Mouse (Mus musculus): Measurements from ENCODE around the gene Smim13. TPM values are rescaled to one million over a fixed set of nuclear protein-coding genes. Genes with fewer than 3 reads are reported as not detected.
A peak's percentile ranks its signal among the peaks of the same experiment; 100 is the strongest.

Smim13 gene
- polyA plus RNA-seq, 1 experiment from 2014 or later = 9.4 TPM

- Histone ChIP-seq H3K27ac (replicated peaks; ENCODE audit: low read depth, low read length) (no peak overlapping the region), H3K4me3 (ENCODE audit: low read depth, low read length) (no peak overlapping the region), H3K9ac (ENCODE audit: low read length) (no peak overlapping the region), H3K9me3 (ENCODE audit: control insufficient read depth, low read length) (no peaks in the 10 kb centered on the region), H3K4me2 (ENCODE audit: low read depth, severe bottlenecking) (no peak overlapping the region), H3K36me3 (ENCODE audit: control insufficient read depth, insufficient read depth, low read length) (no peaks in the 10 kb centered on the region), H3K4me1 (ENCODE audit: control insufficient read depth, insufficient read depth, low read length) (no peaks in the 10 kb centered on the region), H3K27me3 (ENCODE audit: control insufficient read depth, insufficient read depth, low read length) (no peaks in the 10 kb centered on the region)
- ATAC-seq (ENCODE audit: insufficient number of reproducible peaks, low FRiP score, low TSS enrichment, low read depth) = no peak
- DNase-seq (ENCODE audit: low spot score) = no peak
- WGBS = 91% methylated on average over 6 of the region's 6 CpGs
Observed at GRCm38 (mm10) chr13:41215669-41216068, 34.0 kb upstream of the Smim13 start.

GRCm38 (mm10) chr13:41216236-41216635 is 33.4 kb upstream of the Smim13 start:
- Histone ChIP-seq H3K4me3 (ENCODE audit: low read depth, low read length) (no peak overlapping the region), H3K36me3 (ENCODE audit: control insufficient read depth, insufficient read depth, low read length) (no peaks in the 10 kb centered on the region), H3K4me2 (ENCODE audit: low read depth, severe bottlenecking) (no peak overlapping the region), H3K9me3 (ENCODE audit: control insufficient read depth, low read length) (no peaks in the 10 kb centered on the region), H3K27ac (replicated peaks; ENCODE audit: low read depth, low read length) (no peak overlapping the region), H3K9ac (ENCODE audit: low read length) (no peak overlapping the region), H3K27me3 (ENCODE audit: control insufficient read depth, insufficient read depth, low read length) (no peaks in the 10 kb centered on the region), H3K4me1 (ENCODE audit: control insufficient read depth, insufficient read depth, low read length) (no peaks in the 10 kb centered on the region)
- DNase-seq (ENCODE audit: low spot score) (no peak), ATAC-seq (ENCODE audit: insufficient number of reproducible peaks, low FRiP score, low TSS enrichment, low read depth) (no peak)
- 85% methylated on average over 3 of the region's 3 CpGs for WGBS

- no peaks in the 10 kb centered on the region for H3K36me3 ChIP-seq (ENCODE audit: control insufficient read depth, insufficient read depth, low read length)
- no peaks in the 10 kb centered on the region for H3K27me3 ChIP-seq (ENCODE audit: control insufficient read depth, insufficient read depth, low read length)
- no peak overlapping the region for H3K9ac ChIP-seq (ENCODE audit: low read length)
- H3K4me1 ChIP-seq (ENCODE audit: control insufficient read depth, insufficient read depth, low read length) = no peaks in the 10 kb centered on the region
- DNase-seq (ENCODE audit: low spot score) (no peak), ATAC-seq (ENCODE audit: insufficient number of reproducible peaks, low FRiP score, low TSS enrichment, low read depth) (no peak)
- no peaks in the 10 kb centered on the region for H3K9me3 ChIP-seq (ENCODE audit: control insufficient read depth, low read length)
- H3K4me3 ChIP-seq (ENCODE audit: low read depth, low read length) = no peak overlapping the region
- WGBS = 57% methylated on average over 1 of the region's 1 CpGs
- H3K4me2 ChIP-seq (ENCODE audit: low read depth, severe bottlenecking) = no peak overlapping the region
- no peak overlapping the region for H3K27ac ChIP-seq (replicated peaks; ENCODE audit: low read depth, low read length)
Observed at GRCm38 (mm10) chr13:41219056-41219455, 30.6 kb upstream of the Smim13 start.

- no peaks in the 10 kb centered on the region for H3K4me1 ChIP-seq (ENCODE audit: control insufficient read depth, insufficient read depth, low read length)
- no peaks in the 10 kb centered on the region for H3K36me3 ChIP-seq (ENCODE audit: control insufficient read depth, insufficient read depth, low read length)
- peak overlapping the region; percentile 41 for H3K4me2 ChIP-seq (ENCODE audit: low read depth, severe bottlenecking)
- peak; percentile 5 for ATAC-seq (ENCODE audit: insufficient number of reproducible peaks, low FRiP score, low TSS enrichment, low read depth)
- no peaks in the 10 kb centered on the region for H3K9me3 ChIP-seq (ENCODE audit: control insufficient read depth, low read length)
- H3K4me3 ChIP-seq (ENCODE audit: low read depth, low read length) = peak overlapping the region; percentile 48
- no peaks in the 10 kb centered on the region for H3K27me3 ChIP-seq (ENCODE audit: control insufficient read depth, insufficient read depth, low read length)
- H3K9ac ChIP-seq (ENCODE audit: low read length) = peak overlapping the region; percentile 61
- DNase-seq (ENCODE audit: low spot score) = no peak
- 4% methylated on average over 32 of the region's 39 CpGs for WGBS
- H3K27ac ChIP-seq (replicated peaks; ENCODE audit: low read depth, low read length) = no peak overlapping the region
Observed at GRCm38 (mm10) chr13:41219687-41220303, 29.8 kb upstream of the Smim13 start.

- H3K9ac ChIP-seq (ENCODE audit: low read length) = peak within 1 kb of the TSS; percentile 61
- ATAC-seq (ENCODE audit: insufficient number of reproducible peaks, low FRiP score, low TSS enrichment, low read depth) = peak; percentile 95
Observed at GRCm38 (mm10) chr13:41220304-41220834, 29.3 kb upstream of the Smim13 start, which contains the start of gene Elovl2. TSS of gene Elovl2 (minus strand) at chr13:41220405.

GRCm38 (mm10) chr13:41226513-41226912 is 23.1 kb upstream of the Smim13 start:
- Histone ChIP-seq H3K36me3 (ENCODE audit: control insufficient read depth, insufficient read depth, low read length) (no peaks in the 10 kb centered on the region), H3K27ac (replicated peaks; ENCODE audit: low read depth, low read length) (no peak overlapping the region), H3K4me3 (ENCODE audit: low read depth, low read length) (no peak overlapping the region), H3K4me1 (ENCODE audit: control insufficient read depth, insufficient read depth, low read length) (no peaks in the 10 kb centered on the region), H3K9me3 (ENCODE audit: control insufficient read depth, low read length) (no peaks in the 10 kb centered on the region), H3K27me3 (ENCODE audit: control insufficient read depth, insufficient read depth, low read length) (no peaks in the 10 kb centered on the region), H3K4me2 (ENCODE audit: low read depth, severe bottlenecking) (no peak overlapping the region), H3K9ac (ENCODE audit: low read length) (no peak overlapping the region)
- ATAC-seq (ENCODE audit: insufficient number of reproducible peaks, low FRiP score, low TSS enrichment, low read depth) (no peak), DNase-seq (ENCODE audit: low spot score) (no peak)
- WGBS = 93% methylated on average over 5 of the region's 5 CpGs

More at GRCm38 (mm10) chr13:41220304-41220834, 29.3 kb upstream of the Smim13 start, which contains the start of gene Elovl2:
- Histone ChIP-seq H3K27ac (replicated peaks; ENCODE audit: low read depth, low read length) (0 out of 2 replicates have a peak within 1 kb of the TSS, but pooled peaks have one; percentile 12), H3K4me3 (ENCODE audit: low read depth, low read length) (peak within 1 kb of the TSS; percentile 48), H3K9me3 (ENCODE audit: control insufficient read depth, low read length) (no peaks in the 10 kb centered on the region), H3K4me1 (ENCODE audit: control insufficient read depth, insufficient read depth, low read length) (no peaks in the 10 kb centered on the region), H3K27me3 (ENCODE audit: control insufficient read depth, insufficient read depth, low read length) (no peaks in the 10 kb centered on the region), H3K4me2 (ENCODE audit: low read depth, severe bottlenecking) (peak within 1 kb of the TSS; percentile 41), H3K36me3 (ENCODE audit: control insufficient read depth, insufficient read depth, low read length) (no peaks in the 10 kb centered on the region)
- 3% methylated on average over 35 of the region's 77 CpGs for WGBS
- peak; percentile 89 for DNase-seq (ENCODE audit: low spot score)

- WGBS = 84% methylated on average over 5 of the region's 5 CpGs
- Histone ChIP-seq H3K36me3 (ENCODE audit: control insufficient read depth, insufficient read depth, low read length) (no peaks in the 10 kb centered on the region), H3K4me1 (ENCODE audit: control insufficient read depth, insufficient read depth, low read length) (no peaks in the 10 kb centered on the region), H3K27me3 (ENCODE audit: control insufficient read depth, insufficient read depth, low read length) (no peaks in the 10 kb centered on the region), H3K4me3 (ENCODE audit: low read depth, low read length) (no peak overlapping the region), H3K27ac (replicated peaks; ENCODE audit: low read depth, low read length) (no peak overlapping the region), H3K9ac (ENCODE audit: low read length) (no peak overlapping the region), H3K4me2 (ENCODE audit: low read depth, severe bottlenecking) (no peak overlapping the region), H3K9me3 (ENCODE audit: control insufficient read depth, low read length) (no peaks in the 10 kb centered on the region)
- DNase-seq (ENCODE audit: low spot score) = no peak
- ATAC-seq (ENCODE audit: insufficient number of reproducible peaks, low FRiP score, low TSS enrichment, low read depth) = no peak
Observed at GRCm38 (mm10) chr13:41228060-41228459, 21.6 kb upstream of the Smim13 start.

GRCm38 (mm10) chr13:41230256-41230655 is 19.4 kb upstream of the Smim13 start:
- H3K36me3 ChIP-seq (ENCODE audit: control insufficient read depth, insufficient read depth, low read length) = no peaks in the 10 kb centered on the region
- H3K4me3 ChIP-seq (ENCODE audit: low read depth, low read length) = no peak overlapping the region
- DNase-seq (ENCODE audit: low spot score) = no peak
- ATAC-seq (ENCODE audit: insufficient number of reproducible peaks, low FRiP score, low TSS enrichment, low read depth) = no peak
- no peak overlapping the region for H3K27ac ChIP-seq (replicated peaks; ENCODE audit: low read depth, low read length)
- no peak overlapping the region for H3K9ac ChIP-seq (ENCODE audit: low read length)
- no peaks in the 10 kb centered on the region for H3K4me1 ChIP-seq (ENCODE audit: control insufficient read depth, insufficient read depth, low read length)
- H3K4me2 ChIP-seq (ENCODE audit: low read depth, severe bottlenecking) = no peak overlapping the region
- 86% methylated on average over 5 of the region's 5 CpGs for WGBS
- no peaks in the 10 kb centered on the region for H3K27me3 ChIP-seq (ENCODE audit: control insufficient read depth, insufficient read depth, low read length)
- H3K9me3 ChIP-seq (ENCODE audit: control insufficient read depth, low read length) = no peaks in the 10 kb centered on the region
